Mouse (Mus musculus) adrenal gland, postnatal 25 days (tissue): Measurements from ENCODE around the gene Mreg. TPM values are rescaled to one million over a fixed set of nuclear protein-coding genes. Genes with fewer than 3 reads are reported as not detected.
"Not testable (repeated sequence)": the region's sequence is repeated elsewhere in the genome, so short reads cannot be mapped to it uniquely, and the experiment has no call there.

Source experiments
- DNase-seq: peaks from one replicate; pipeline ENCODE4 v3.0.0; 2021; ENCODE audit warnings: mixed read lengths
- long read RNA-seq: library from polyadenylated mRNA; stranded (forward); transcript quantifications from one replicate; pipeline ENCODE4 v2.0.0, GENCODE M21; 2021
- total RNA-seq: library from RNA; stranded (reverse); gene quantifications from 2 replicates; pipeline ENCODE4 v1.2.3, GENCODE M21; 2021

Mreg gene
- 1.2 and 1.3 TPM in 2 replicates for total RNA-seq
- long read RNA-seq, transcript Mreg-201 (5 exons, 2,284 nt): major isoform, 5 of 9 reads
- long read RNA-seq, partial matches to known transcripts: 1 of 9 reads
- long read RNA-seq, other reads (novel, unspliced or antisense): 3 of 9 reads

GRCm38 (mm10) chr1:72211701-72212699 lies at the start of gene Mreg:
TSS of gene Mreg (minus strand) at chr1:72212307.
- DNase-seq: peak; percentile 82

GRCm38 (mm10) chr1:72256381-72257256 lies 44.5 kb upstream of the Mreg start:
- DNase-seq: no peak

- DNase-seq: no peak
Observed at GRCm38 (mm10) chr1:72255854-72256175, 43.7 kb upstream of the Mreg start.

- peak; percentile 9 for DNase-seq
Observed at GRCm38 (mm10) chr1:72255062-72255853, 43.2 kb upstream of the Mreg start.

GRCm38 (mm10) chr1:72254545-72255061 lies 42.5 kb upstream of the Mreg start:
- DNase-seq: peak; percentile 92

GRCm38 (mm10) chr1:72253881-72254491 lies 41.9 kb upstream of the Mreg start:
- DNase-seq: no peak

- no peak for DNase-seq
Observed at GRCm38 (mm10) chr1:72251806-72252205, 39.7 kb upstream of the Mreg start.

GRCm38 (mm10) chr1:72248226-72248737 lies 36.2 kb upstream of the Mreg start:
- DNase-seq: not testable (repeated sequence)

- DNase-seq: no peak
Observed at GRCm38 (mm10) chr1:72244317-72245036, 32.4 kb upstream of the Mreg start.

GRCm38 (mm10) chr1:72243656-72244316 lies 31.7 kb upstream of the Mreg start:
- peak; percentile 97 for DNase-seq

GRCm38 (mm10) chr1:72242581-72243143 lies 30.6 kb upstream of the Mreg start:
- DNase-seq: no peak

GRCm38 (mm10) chr1:72239113-72239512 lies 27.0 kb upstream of the Mreg start:
- not testable (repeated sequence) for DNase-seq

- no peak for DNase-seq
Observed at GRCm38 (mm10) chr1:72238016-72238580, 26.0 kb upstream of the Mreg start.

GRCm38 (mm10) chr1:72237007-72237775 lies 25.1 kb upstream of the Mreg start:
- DNase-seq: no peak

- peak; percentile 78 for DNase-seq
Observed at GRCm38 (mm10) chr1:72236363-72237006, 24.4 kb upstream of the Mreg start.

GRCm38 (mm10) chr1:72232592-72232991 lies 20.5 kb upstream of the Mreg start:
- not testable (repeated sequence) for DNase-seq

- no peak for DNase-seq
Observed at GRCm38 (mm10) chr1:72228974-72229373, 16.9 kb upstream of the Mreg start.
